Mouse (Mus musculus) spleen, adult 2 months (tissue): Measurements from ENCODE around the gene Zkscan6.

Experiments
- CTCF ChIP-seq: fragments of 200-500 bp; IDR thresholded peaks from 2 replicates; pipeline ENCODE4 v1.5.1; 2011; ENCODE audit warnings: mild to moderate bottlenecking, inconsistent platforms; ENCODE audit not compliant: insufficient read depth, insufficient read length, insufficient replicate concordance; ENCODE audit errors: extremely low read depth
- POLR2A ChIP-seq: fragments of 200-500 bp; IDR thresholded peaks from 2 replicates; pipeline ENCODE4 v1.6.1; 2011; ENCODE audit warnings: low read depth, low read length, inconsistent platforms

- TF ChIP-seq CTCF = no peak
- no peak for TF ChIP-seq POLR2A
These were observed 32.9 kb upstream of the Zkscan6 start for GRCm38 (mm10) chr11:65773946-65774656.
